Mouse (Mus musculus) heart, postnatal 0 days (tissue): ENCODE measurements around the gene Rhox4e. TPM values are rescaled to one million over a fixed set of nuclear protein-coding genes. Genes with fewer than 3 reads are reported as not detected.
"Not testable (repeated sequence)": the region's sequence is repeated elsewhere in the genome, so short reads cannot be mapped to it uniquely, and the experiment has no call there.

Source experiments
- ATAC-seq: fragments of 200-750 bp; cut with Nextera tagmentation; 2 replicates; pipeline ENCODE4 v1.8.0; 2017; ENCODE audit warnings: low read depth, moderate number of reproducible peaks, moderate library complexity; ENCODE audit not compliant: insufficient read depth
- DNase-seq: peaks from one replicate; pipeline ENCODE4 v3.0.0-alpha.2; 2016; ENCODE audit warnings: low spot score
- H3K27ac ChIP-seq: fragments of 300-500 bp; sonication (generic); 2 replicates; pipeline ENCODE4 v1.5.1; 2014; ENCODE audit warnings: low read depth, mild to moderate bottlenecking
- H3K27me3 ChIP-seq: fragments of 300-500 bp; sonication (generic); 2 replicates; pipeline ENCODE4 v1.6.1; 2014; ENCODE audit warnings: low read length, mixed read lengths; ENCODE audit not compliant: control insufficient read depth, insufficient read depth
- H3K36me3 ChIP-seq: fragments of 300-500 bp; sonication (generic); replicated peaks from 2 replicates; pipeline ENCODE4 v1.6.1; 2014; ENCODE audit warnings: low read length, mixed read lengths; ENCODE audit not compliant: control insufficient read depth, insufficient read depth
- H3K4me1 ChIP-seq: fragments of 300-500 bp; sonication (generic); 2 replicates; pipeline ENCODE4 v1.6.1; 2014; ENCODE audit warnings: antibody characterized with exemption; ENCODE audit not compliant: control insufficient read depth, insufficient read depth
- H3K4me2 ChIP-seq: fragments of 300-500 bp; sonication (generic); 2 replicates; pipeline ENCODE4 v1.6.1; 2014; ENCODE audit warnings: low read depth, mild to moderate bottlenecking, low read length, moderate library complexity
- H3K4me3 ChIP-seq: fragments of 300-500 bp; sonication (generic); 2 replicates; pipeline ENCODE4 v1.5.1; 2014; ENCODE audit warnings: low read depth, low read length
- H3K9ac ChIP-seq: fragments of 300-500 bp; sonication (generic); replicated peaks from 2 replicates; pipeline ENCODE4 v1.6.1; 2014; ENCODE audit warnings: low read depth, low read length, mixed read lengths
- H3K9me3 ChIP-seq: fragments of 300-500 bp; sonication (generic); replicated peaks from 2 replicates; pipeline ENCODE4 v1.6.1; 2016; ENCODE audit warnings: low read length; ENCODE audit not compliant: control insufficient read depth
- WGBS: fragments of 180-500 bp; shearing (Covaris S2); extraction: QIAGEN DNeasy Blood & Tissue Kit; methylation state at CpG from one replicate; pipeline ENCODE4 v1.1.7; 2014; 5-methylcytosine and 5-hydroxymethylcytosine counted together
- polyA plus RNA-seq: library from polyadenylated mRNA; unstranded; fragments of >200 nt; fragmentation: Nextera tagmentation; extraction: Ambion mirVana; gene quantifications from 2 replicates; pipeline ENCODE4 v1.2.1, GENCODE M21; 2015
- total RNA-seq: library from RNA; depleted of rRNA; stranded (reverse); fragments of >200 nt; gene quantifications from 2 replicates; pipeline ENCODE4 v1.2.3, GENCODE M21; 2014; ENCODE audit warnings: low replicate concordance; rRNA removed

The Rhox4e gene
- total RNA-seq (not detected in 2 replicates), polyA plus RNA-seq (not detected in 2 replicates)

GRCm38 (mm10) chrX:37557112-37557511 is at the start of gene Rhox4e:
Rhox4e (plus strand) TSS chrX:37557412.
- not testable (repeated sequence) for H3K4me1 ChIP-seq, H3K9me3 ChIP-seq, H3K4me3 ChIP-seq, H3K4me2 ChIP-seq, H3K27me3 ChIP-seq, DNase-seq, H3K36me3 ChIP-seq, ATAC-seq, H3K9ac ChIP-seq, H3K27ac ChIP-seq
- 90% methylated on average over 10 of the region's 18 CpGs for WGBS

GRCm38 (mm10) chrX:37514059-37514458 is 43.2 kb upstream of the Rhox4e start, which contains the start of gene Rhox4d:
Rhox4d (plus strand) TSS chrX:37514359.
- not testable (repeated sequence) for H3K27ac ChIP-seq, H3K9me3 ChIP-seq, H3K36me3 ChIP-seq, H3K4me3 ChIP-seq, H3K9ac ChIP-seq, H3K27me3 ChIP-seq, DNase-seq, H3K4me1 ChIP-seq, H3K4me2 ChIP-seq, ATAC-seq
- WGBS = 86% methylated on average over 15 of the region's 18 CpGs

- H3K4me1 ChIP-seq, H3K9me3 ChIP-seq, H3K27me3 ChIP-seq, H3K27ac ChIP-seq, H3K4me3 ChIP-seq, H3K9ac ChIP-seq, H3K4me2 ChIP-seq, ATAC-seq, H3K36me3 ChIP-seq, DNase-seq: not testable (repeated sequence)
- 90% methylated on average over 2 of the region's 8 CpGs for WGBS
Observed at GRCm38 (mm10) chrX:37530152-37530551, 27.1 kb upstream of the Rhox4e start, which contains the start of gene Rhox2e. Rhox2e (plus strand) TSS chrX:37530452.

GRCm38 (mm10) chrX:37541719-37542118 is 15.5 kb upstream of the Rhox4e start, which contains the start of gene Rhox3e:
Rhox3e (plus strand) TSS chrX:37542019.
- H3K27ac ChIP-seq = not testable (repeated sequence)
- WGBS = no CpG with 5 or more reads among the region's 4 CpGs

GRCm38 (mm10) chrX:37571105-37571504 is 13.9 kb downstream of the Rhox4e start, which contains the start of gene Rhox2f:
Rhox2f (plus strand) TSS chrX:37571405.
- ATAC-seq, H3K4me3 ChIP-seq, H3K36me3 ChIP-seq, H3K27me3 ChIP-seq, H3K9me3 ChIP-seq, DNase-seq, H3K4me2 ChIP-seq, H3K27ac ChIP-seq, H3K9ac ChIP-seq, H3K4me1 ChIP-seq: not testable (repeated sequence)
- 86% methylated on average over 5 of the region's 8 CpGs for WGBS

More at GRCm38 (mm10) chrX:37541719-37542118, 15.5 kb upstream of the Rhox4e start, which contains the start of gene Rhox3e:
- H3K9ac ChIP-seq, H3K4me2 ChIP-seq, H3K27me3 ChIP-seq, DNase-seq, H3K4me1 ChIP-seq, H3K4me3 ChIP-seq, ATAC-seq, H3K36me3 ChIP-seq, H3K9me3 ChIP-seq: not testable (repeated sequence)

GRCm38 (mm10) chrX:37572638-37573037 is 15.4 kb downstream of the Rhox4e start:
- not testable (repeated sequence) for DNase-seq

GRCm38 (mm10) chrX:37580692-37581091 is 23.5 kb downstream of the Rhox4e start, which contains the start of gene Rhox3f:
Rhox3f (plus strand) TSS chrX:37580992.
- ATAC-seq, H3K4me1 ChIP-seq, DNase-seq, H3K9me3 ChIP-seq, H3K4me2 ChIP-seq, H3K36me3 ChIP-seq, H3K4me3 ChIP-seq, H3K9ac ChIP-seq, H3K27ac ChIP-seq, H3K27me3 ChIP-seq: not testable (repeated sequence)

More at GRCm38 (mm10) chrX:37572638-37573037, 15.4 kb downstream of the Rhox4e start:
- not testable (repeated sequence) for H3K27me3 ChIP-seq, H3K4me2 ChIP-seq, H3K4me3 ChIP-seq, H3K27ac ChIP-seq, H3K9me3 ChIP-seq, H3K9ac ChIP-seq, H3K4me1 ChIP-seq, ATAC-seq, H3K36me3 ChIP-seq
- WGBS = 60% methylated on average over 2 of the region's 2 CpGs

GRCm38 (mm10) chrX:37607604-37608003 is 50.4 kb downstream of the Rhox4e start, which contains the start of gene Rhox4f:
Rhox4f (minus strand) TSS chrX:37607704.
- not testable (repeated sequence) for H3K9me3 ChIP-seq, H3K27me3 ChIP-seq, H3K4me3 ChIP-seq, H3K36me3 ChIP-seq, H3K4me2 ChIP-seq, H3K4me1 ChIP-seq, DNase-seq, H3K9ac ChIP-seq, ATAC-seq, H3K27ac ChIP-seq
- WGBS = 86% methylated on average over 14 of the region's 19 CpGs
